Mouse (Mus musculus): Measurements from ENCODE around the gene Mcl1.
A peak's percentile ranks its signal among the peaks of the same experiment; 100 is the strongest.
"Not testable (repeated sequence)": the region's sequence is repeated elsewhere in the genome, so short reads cannot be mapped to it uniquely, and the experiment has no call there.

Mcl1 gene

GRCm38 (mm10) chr3:95667521-95667920 is 8.9 kb downstream of the Mcl1 start:
- no peak for DNase-seq (ENCODE audit: low spot score)

- peak; percentile 64 for DNase-seq (ENCODE audit: low spot score)
These were observed 9.4 kb downstream of the Mcl1 start for GRCm38 (mm10) chr3:95668026-95668425.

- no peak for DNase-seq (ENCODE audit: low spot score)
These were observed 10.2 kb downstream of the Mcl1 start for GRCm38 (mm10) chr3:95668589-95669308.

- DNase-seq (ENCODE audit: low spot score), result no peak
These were observed 10.7 kb downstream of the Mcl1 start for GRCm38 (mm10) chr3:95669309-95669665.

- not testable (repeated sequence) for DNase-seq (ENCODE audit: low spot score)
These were observed 11.8 kb downstream of the Mcl1 start for GRCm38 (mm10) chr3:95670419-95670818.

- DNase-seq (ENCODE audit: low spot score), result no peak
These were observed 12.6 kb downstream of the Mcl1 start for GRCm38 (mm10) chr3:95671201-95671600.

- DNase-seq (ENCODE audit: low spot score), result no peak
These were observed 13.9 kb downstream of the Mcl1 start for GRCm38 (mm10) chr3:95672461-95672860.

GRCm38 (mm10) chr3:95672861-95673706 is 14.5 kb downstream of the Mcl1 start:
- DNase-seq (ENCODE audit: low spot score), result no peak

GRCm38 (mm10) chr3:95673707-95674211 is 15.2 kb downstream of the Mcl1 start:
- no peak for DNase-seq (ENCODE audit: low spot score)

- DNase-seq (ENCODE audit: low spot score), result peak; percentile 78
These were observed 15.6 kb downstream of the Mcl1 start for GRCm38 (mm10) chr3:95674236-95674635.

GRCm38 (mm10) chr3:95674812-95675211 is 16.2 kb downstream of the Mcl1 start:
- no peak for DNase-seq (ENCODE audit: low spot score)

- peak; percentile 75 for DNase-seq (ENCODE audit: low spot score)
These were observed 16.9 kb downstream of the Mcl1 start for GRCm38 (mm10) chr3:95675301-95676092.

- peak; percentile 39 for DNase-seq (ENCODE audit: low spot score)
These were observed 18.3 kb downstream of the Mcl1 start for GRCm38 (mm10) chr3:95676745-95677419.

GRCm38 (mm10) chr3:95677420-95678090 is 19.0 kb downstream of the Mcl1 start:
- no peak for DNase-seq (ENCODE audit: low spot score)

GRCm38 (mm10) chr3:95679551-95679950 is 21.0 kb downstream of the Mcl1 start:
- DNase-seq (ENCODE audit: low spot score), result no peak

- no peak for DNase-seq (ENCODE audit: low spot score)
These were observed 22.1 kb downstream of the Mcl1 start for GRCm38 (mm10) chr3:95680673-95681072.

- no peak for DNase-seq (ENCODE audit: low spot score)
These were observed 22.8 kb downstream of the Mcl1 start for GRCm38 (mm10) chr3:95681365-95681764.

GRCm38 (mm10) chr3:95682878-95683277 is 24.3 kb downstream of the Mcl1 start:
- DNase-seq (ENCODE audit: low spot score), result no peak

- DNase-seq (ENCODE audit: low spot score), result no peak
These were observed 26.3 kb downstream of the Mcl1 start for GRCm38 (mm10) chr3:95684846-95685245.

GRCm38 (mm10) chr3:95685301-95685700 is 26.7 kb downstream of the Mcl1 start:
- DNase-seq (ENCODE audit: low spot score), result no peak

GRCm38 (mm10) chr3:95685701-95686100 is 27.1 kb downstream of the Mcl1 start:
- DNase-seq (ENCODE audit: low spot score), result no peak
